Mouse (Mus musculus) testis, adult 2 months (tissue): ENCODE measurements at regions not wholly inside any gene's neighbourhood (a gene's known extent, or its start where the extent isn't known, plus 50 kb on each side); places are given as distances from the start of the nearest gene placed in this dataset.

Experiments
- CTCF ChIP-seq: fragments of 200-500 bp; IDR thresholded peaks from 2 replicates; pipeline ENCODE4 v1.5.1; 2012; ENCODE audit warnings: low read depth, mild to moderate bottlenecking, inconsistent platforms, low read length, moderate library complexity; ENCODE audit not compliant: control insufficient read depth, insufficient read depth, insufficient replicate concordance
- POLR2A ChIP-seq: fragments of 200-500 bp; IDR thresholded peaks from 2 replicates; pipeline ENCODE4 v1.6.1; 2012; ENCODE audit warnings: low read depth, mild to moderate bottlenecking, inconsistent platforms, low read length, moderate library complexity; ENCODE audit not compliant: control insufficient read depth

DNA sequence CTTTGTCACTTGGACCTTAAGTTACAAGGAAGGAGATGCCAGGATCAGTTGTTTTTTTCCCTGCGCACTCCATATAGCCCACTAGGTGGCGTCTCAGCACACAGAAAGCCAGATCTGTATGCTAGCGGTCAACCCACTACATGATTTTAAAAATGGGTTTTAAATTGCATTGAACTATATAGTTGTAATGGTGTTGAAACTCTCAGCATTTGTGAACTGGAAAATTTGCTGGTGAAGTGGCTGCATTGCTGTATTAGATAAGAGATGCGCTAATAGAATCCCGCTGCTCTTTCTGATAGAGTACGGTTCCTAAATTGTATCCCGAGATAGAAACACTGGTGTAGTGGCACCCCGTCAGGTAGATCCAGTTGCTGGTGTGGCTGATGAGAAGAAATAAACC is 261.9 kb upstream of the Mpped2 start:
- TF ChIP-seq CTCF (peak; percentile 29; the same call in 1 of the 2 replicates), POLR2A (no peak)
